8 mouse cellular contexts compared by ENCODE assay signal in genomic region chr10:21882184-21883081, GRCm38 (mm10). TPM values are rescaled to one million over a fixed set of nuclear protein-coding genes. Genes with fewer than 3 reads are reported as not detected.
DNase-seq lines count a peak whose midpoint lies in the region; ATAC-seq lines count a peak whose summit lies in the region.

Gene Sgk1, plus strand, starts transcription at chr10:21882184.

- H3K9me3 ChIP-seq in intestine, embryonic 16.5 days (ENCODE audit: control insufficient read depth, low read length) = no peaks in the 10 kb centered on the region
- no peaks in the 10 kb centered on the region for H3K9me3 ChIP-seq in liver, embryonic 13.5 days (replicated peaks)

- H3K4me2 ChIP-seq in intestine, embryonic 16.5 days (ENCODE audit: low read depth, low read length) = peak within 1 kb of the TSS; percentile 77
- peak within 1 kb of the TSS; percentile 46 for H3K4me2 ChIP-seq in liver, embryonic 13.5 days

- H3K27me3 ChIP-seq in intestine, embryonic 16.5 days (replicated peaks; ENCODE audit: control insufficient read depth, insufficient read depth, low read length) = peaks cover 9% of the 10 kb centered on the region; the same call in 1 of the 2 replicates
- peaks cover 38% of the 10 kb centered on the region for H3K27me3 ChIP-seq in liver, embryonic 13.5 days

- no peak for ATAC-seq in intestine, embryonic 16.5 days
- no peak for ATAC-seq in liver, embryonic 13.5 days (ENCODE audit: low read depth)
- ATAC-seq in neutrophil, adult 5-6 weeks (ENCODE audit: extremely low read depth, insufficient number of reproducible peaks, low FRiP score, poor library complexity, severe bottlenecking) = peak; percentile 51

- whole genome bisulfite sequencing in intestine, embryonic 16.5 days = 5% methylated on average over 36 of the region's 36 CpGs
- 3% methylated on average over 36 of the region's 36 CpGs for WGBS in liver, embryonic 13.5 days (ENCODE audit: insufficient replicate concordance)

- H3K4me3 ChIP-seq in intestine, embryonic 16.5 days (ENCODE audit: low read length) = peak within 1 kb of the TSS; percentile 50
- H3K4me3 ChIP-seq in liver, embryonic 13.5 days (replicated peaks) = peak within 1 kb of the TSS; percentile 32

- peak; percentile 42 to 50 for DNase-seq in CD8-positive naive resting alpha-beta T cell, adult 2 months (ENCODE audit: low read depth in 2 of 2, low spot score in 2 of 2)
- peak; percentile 54 for DNase-seq in ZHBTc4 (ENCODE audit: low read depth, low spot score)
- peak; percentile 39 for DNase-seq in embryo, embryonic 10 days (ENCODE audit: low spot score)
- no peak for DNase-seq in gastrocnemius, postnatal 25 days
- DNase-seq in liver, embryonic 13.5 days = no peak
- DNase-seq in natural killer cell, adult 2 months (ENCODE audit: low spot score in 2 of 2) = no peak

- peaks cover 15% of the 10 kb centered on the region for H3K4me1 ChIP-seq in intestine, embryonic 16.5 days (ENCODE audit: control insufficient read depth, insufficient read depth, low read length)
- peaks cover 9% of the 10 kb centered on the region; the same call in 1 of the 2 replicates for H3K4me1 ChIP-seq in liver, embryonic 13.5 days (replicated peaks)

- no peaks in the 10 kb centered on the region for H3K36me3 ChIP-seq in intestine, embryonic 16.5 days (ENCODE audit: control insufficient read depth, insufficient read depth, low read length)
- no peaks in the 10 kb centered on the region for H3K36me3 ChIP-seq in liver, embryonic 13.5 days

- no peak within 1 kb of the TSS for H3K27ac ChIP-seq in intestine, embryonic 16.5 days (ENCODE audit: low read length)
- H3K27ac ChIP-seq in liver, embryonic 13.5 days = no peak within 1 kb of the TSS

- peak within 1 kb of the TSS; percentile 49; the same call in 1 of the 2 replicates for H3K9ac ChIP-seq in intestine, embryonic 16.5 days (ENCODE audit: low read depth, low read length)
- H3K9ac ChIP-seq in liver, embryonic 13.5 days = no peak within 1 kb of the TSS

RNA-seq across cellular contexts. Expression of gene Sgk1, which starts in this region (rescaled TPM):
- 100 to 1,000 TPM; 158 to 195 TPM for total RNA-seq in gastrocnemius, postnatal 25 days (2021)
- polyA plus RNA-seq in intestine, embryonic 16.5 days (2015; fragmentation: Nextera tagmentation; extraction: Ambion mirVana) = 33.6 and 35.1 TPM in 2 replicates
- polyA plus RNA-seq in liver, embryonic 13.5 days (2015; fragmentation: Nextera tagmentation; extraction: Ambion mirVana) = 10.0 and 10.1 TPM in 2 replicates
- 90.4 and 91.8 TPM in 2 replicates for total RNA-seq in neutrophil, adult 5-6 weeks (2017)

Comparison
In these comparisons a context has a peak if more than half of its experiments do, and no peak if none do; other contexts are left out.
1. DNase-seq: peak in CD8-positive naive resting alpha-beta T cell, adult 2 months (2 of 2), ZHBTc4 (single experiment) and embryo, embryonic 10 days (single experiment); none in gastrocnemius, postnatal 25 days (single experiment), liver, embryonic 13.5 days (single experiment) and natural killer cell, adult 2 months (0 of 2).